Comparison of ENCODE assay signal across 17 mouse cellular contexts in the genomic region with DNA sequence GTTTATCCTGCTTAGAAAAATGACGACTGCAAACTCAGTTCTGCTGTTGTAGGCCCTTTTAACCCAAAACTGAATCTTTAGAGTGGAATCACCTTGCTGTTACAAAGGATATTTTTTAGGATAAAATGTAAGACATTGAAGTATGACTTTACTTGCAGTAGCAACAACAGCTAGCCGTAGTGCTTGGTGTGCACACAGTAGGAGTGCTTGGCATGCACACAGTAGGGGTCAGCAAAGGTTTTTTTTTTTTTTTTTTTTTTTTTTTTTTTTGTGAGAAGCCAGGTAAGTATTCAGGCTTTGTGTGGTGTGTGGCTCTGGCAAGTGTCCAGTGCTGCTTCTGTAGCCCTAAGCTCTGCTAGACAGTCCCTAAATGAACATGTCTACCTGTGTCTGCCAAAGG.
"Had no signal": no experiment of that assay in that cellular context is flagged by ENCODE, and none has a peak within 500 bp of the region (broad histone marks: within the 10 kb centered on the region; RNA-seq: fewer than 3 reads in every experiment).

No protein-coding gene starts in this region.

- H3K9ac ChIP-seq: neural tube, embryonic 12.5 days; neural tube, embryonic 13.5 days; neural tube, embryonic 15.5 days; stomach, embryonic 15.5 days had no signal

- H3K9me3 ChIP-seq: neural tube, embryonic 12.5 days; neural tube, embryonic 13.5 days; neural tube, embryonic 15.5 days; stomach, embryonic 15.5 days had no signal

- H3K27ac ChIP-seq: neural tube, embryonic 12.5 days; neural tube, embryonic 13.5 days; neural tube, embryonic 15.5 days; stomach, embryonic 15.5 days; stomach, postnatal 0 days had no signal

- DNase-seq: retina, postnatal 1 day; right cerebral cortex, adult 18-20 months; right cerebral cortex, postnatal 14 days; right cerebral cortex, postnatal 25 days; right cerebral cortex, postnatal 4 days; spleen, adult 18-20 months; thymus, adult 18-20 months; thymus, adult 2 months; thymus, postnatal 14 days; thymus, postnatal 25 days; thymus, postnatal 36 days; thymus, postnatal 4 days had no signal

- H3K27me3 ChIP-seq: neural tube, embryonic 12.5 days; neural tube, embryonic 13.5 days; neural tube, embryonic 15.5 days; stomach, embryonic 15.5 days had no signal

- H3K4me2 ChIP-seq: neural tube, embryonic 12.5 days; neural tube, embryonic 13.5 days; neural tube, embryonic 15.5 days; stomach, embryonic 15.5 days had no signal

- H3K4me3 ChIP-seq: neural tube, embryonic 12.5 days; neural tube, embryonic 13.5 days; neural tube, embryonic 15.5 days; stomach, embryonic 15.5 days had no signal

- H3K36me3 ChIP-seq: stomach, embryonic 15.5 days had no signal

- H3K4me1 ChIP-seq: neural tube, embryonic 12.5 days; neural tube, embryonic 15.5 days; stomach, embryonic 15.5 days had no signal
